Mouse (Mus musculus) small intestine, adult 2 months (tissue): ENCODE measurements around the gene Gm21905.

Source experiments
- CTCF ChIP-seq: fragments of 200-500 bp; IDR thresholded peaks from 2 replicates; pipeline ENCODE4 v1.5.1; 2012; ENCODE audit warnings: low read depth, mild to moderate bottlenecking, control low read depth, inconsistent platforms, low read length, moderate library complexity, mixed read lengths; ENCODE audit not compliant: insufficient replicate concordance, insufficient read length; ENCODE audit errors: extremely low read depth
- POLR2A ChIP-seq: fragments of 200-500 bp; IDR thresholded peaks from 2 replicates; pipeline ENCODE4 v1.6.1; 2012; ENCODE audit warnings: low read depth, mild to moderate bottlenecking, control low read depth, inconsistent platforms, low read length, moderate library complexity

GRCm38 (mm10) chr5:67946321-67946720 lies at the start of gene Gm21905:
- TF ChIP-seq CTCF (no peak), POLR2A (no peak)
